Mouse (Mus musculus): Measurements from ENCODE around the gene AI464131. TPM values are rescaled to one million over a fixed set of nuclear protein-coding genes. Genes with fewer than 3 reads are reported as not detected.

The AI464131 gene
- total and polyA plus RNA-seq, 2 experiments = 15.9 to 27.9 TPM

GRCm38 (mm10) chr4:41493464-41494116, 9.3 kb downstream of the AI464131 start:
- 45% methylated on average over 3 of the region's 3 CpGs for WGBS
- TF ChIP-seq CTCF (IDR thresholded peaks at IDR 0.05; ENCODE audit: low read depth, low read length) (no peak), POLR2A (IDR thresholded peaks at IDR 0.05; ENCODE audit: extremely low read depth, insufficient read depth, low read length) (no peak)
- Histone ChIP-seq H3K27me3 (ENCODE audit: control insufficient read depth, insufficient read depth, low read length) (no peaks in the 10 kb centered on the region), H3K27ac (replicated peaks; ENCODE audit: insufficient read depth, low read depth, low read length) (peak overlapping the region; percentile 87), H3K4me3 (ENCODE audit: insufficient read depth, low read depth, low read length) (no peak overlapping the region), H3K9ac (ENCODE audit: low read depth, low read length) (no peak overlapping the region), H3K36me3 (ENCODE audit: control insufficient read depth, insufficient read depth, low read length) (peaks cover 3% of the 10 kb centered on the region; the same call in 1 of the 2 replicates), H3K4me1 (ENCODE audit: control insufficient read depth, insufficient read depth, low read length) (peaks cover 35% of the 10 kb centered on the region), H3K79me2 (ENCODE audit: control insufficient read depth, insufficient read depth, low read length) (peaks cover 11% of the 10 kb centered on the region; the same call in 1 of the 2 replicates)
- peak; percentile 93 for DNase-seq (ENCODE audit: extremely low read depth, low read depth, low spot score)

- peaks cover 4% of the 10 kb centered on the region; the same call in 1 of the 2 replicates for H3K79me2 ChIP-seq (ENCODE audit: control insufficient read depth, insufficient read depth, low read length)
- no peak for DNase-seq (ENCODE audit: extremely low read depth, low read depth, low spot score)
- no peaks in the 10 kb centered on the region for H3K27me3 ChIP-seq (ENCODE audit: control insufficient read depth, insufficient read depth, low read length)
- 80% methylated on average over 7 of the region's 7 CpGs for WGBS
- H3K36me3 ChIP-seq (ENCODE audit: control insufficient read depth, insufficient read depth, low read length) = no peaks in the 10 kb centered on the region
- H3K4me1 ChIP-seq (ENCODE audit: control insufficient read depth, insufficient read depth, low read length) = peaks cover 35% of the 10 kb centered on the region
- H3K9ac ChIP-seq (ENCODE audit: low read depth, low read length) = no peak overlapping the region
- no peak overlapping the region for H3K4me3 ChIP-seq (ENCODE audit: insufficient read depth, low read depth, low read length)
- TF ChIP-seq CTCF (IDR thresholded peaks at IDR 0.05; ENCODE audit: low read depth, low read length) = no peak
- no peak for TF ChIP-seq POLR2A (IDR thresholded peaks at IDR 0.05; ENCODE audit: extremely low read depth, insufficient read depth, low read length)
- peak overlapping the region; percentile 87; the same call in 1 of the 2 replicates for H3K27ac ChIP-seq (replicated peaks; ENCODE audit: insufficient read depth, low read depth, low read length)
Observed at GRCm38 (mm10) chr4:41492951-41493350, 9.9 kb downstream of the AI464131 start.

GRCm38 (mm10) chr4:41481601-41482017, 21.3 kb downstream of the AI464131 start:
- H3K9ac ChIP-seq (ENCODE audit: low read depth, low read length) = no peak overlapping the region
- TF ChIP-seq POLR2A (IDR thresholded peaks at IDR 0.05; ENCODE audit: extremely low read depth, insufficient read depth, low read length) (no peak), CTCF (IDR thresholded peaks at IDR 0.05; ENCODE audit: low read depth, low read length) (no peak)
- no peak overlapping the region for H3K4me3 ChIP-seq (ENCODE audit: insufficient read depth, low read depth, low read length)
- peaks cover 6% of the 10 kb centered on the region; the same call in 1 of the 2 replicates for H3K36me3 ChIP-seq (ENCODE audit: control insufficient read depth, insufficient read depth, low read length)
- H3K27ac ChIP-seq (replicated peaks; ENCODE audit: insufficient read depth, low read depth, low read length) = no peak overlapping the region; the same call in 1 of the 2 replicates
- no peaks in the 10 kb centered on the region for H3K27me3 ChIP-seq (ENCODE audit: control insufficient read depth, insufficient read depth, low read length)
- peak; percentile 21 for DNase-seq (ENCODE audit: extremely low read depth, low read depth, low spot score)
- WGBS = 80% methylated on average over 6 of the region's 6 CpGs
- H3K4me1 ChIP-seq (ENCODE audit: control insufficient read depth, insufficient read depth, low read length) = no peaks in the 10 kb centered on the region
- H3K79me2 ChIP-seq (ENCODE audit: control insufficient read depth, insufficient read depth, low read length) = no peaks in the 10 kb centered on the region

- no peak overlapping the region for H3K4me3 ChIP-seq (ENCODE audit: insufficient read depth, low read depth, low read length)
- no peak overlapping the region for H3K27ac ChIP-seq (replicated peaks; ENCODE audit: insufficient read depth, low read depth, low read length)
- no peak for DNase-seq (ENCODE audit: extremely low read depth, low read depth, low spot score)
- peaks cover 6% of the 10 kb centered on the region; the same call in 1 of the 2 replicates for H3K36me3 ChIP-seq (ENCODE audit: control insufficient read depth, insufficient read depth, low read length)
- H3K79me2 ChIP-seq (ENCODE audit: control insufficient read depth, insufficient read depth, low read length) = no peaks in the 10 kb centered on the region
- no peaks in the 10 kb centered on the region for H3K4me1 ChIP-seq (ENCODE audit: control insufficient read depth, insufficient read depth, low read length)
- H3K9ac ChIP-seq (ENCODE audit: low read depth, low read length) = no peak overlapping the region
- H3K27me3 ChIP-seq (ENCODE audit: control insufficient read depth, insufficient read depth, low read length) = no peaks in the 10 kb centered on the region
- TF ChIP-seq CTCF (IDR thresholded peaks at IDR 0.05; ENCODE audit: low read depth, low read length) = no peak
- no peak for TF ChIP-seq POLR2A (IDR thresholded peaks at IDR 0.05; ENCODE audit: extremely low read depth, insufficient read depth, low read length)
- WGBS = 81% methylated on average over 8 of the region's 8 CpGs
Observed at GRCm38 (mm10) chr4:41480254-41480653, 22.6 kb downstream of the AI464131 start.

- Histone ChIP-seq H3K36me3 (ENCODE audit: control insufficient read depth, insufficient read depth, low read length) (peaks cover 6% of the 10 kb centered on the region; the same call in 1 of the 2 replicates), H3K27ac (replicated peaks; ENCODE audit: insufficient read depth, low read depth, low read length) (no peak overlapping the region), H3K79me2 (ENCODE audit: control insufficient read depth, insufficient read depth, low read length) (no peaks in the 10 kb centered on the region), H3K27me3 (ENCODE audit: control insufficient read depth, insufficient read depth, low read length) (no peaks in the 10 kb centered on the region), H3K4me3 (ENCODE audit: insufficient read depth, low read depth, low read length) (no peak overlapping the region), H3K4me1 (ENCODE audit: control insufficient read depth, insufficient read depth, low read length) (no peaks in the 10 kb centered on the region), H3K9ac (ENCODE audit: low read depth, low read length) (no peak overlapping the region)
- DNase-seq (ENCODE audit: extremely low read depth, low read depth, low spot score) = peak; percentile 15
- WGBS = 86% methylated on average over 1 of the region's 1 CpGs
- TF ChIP-seq CTCF (IDR thresholded peaks at IDR 0.05; ENCODE audit: low read depth, low read length) (no peak), POLR2A (IDR thresholded peaks at IDR 0.05; ENCODE audit: extremely low read depth, insufficient read depth, low read length) (no peak)
Observed at GRCm38 (mm10) chr4:41479456-41479804, 23.4 kb downstream of the AI464131 start.

Data from liver, adult 2 months (tissue).